22 mouse cellular contexts compared by ENCODE assay signal in genomic region chr11:40675014-40675730, GRCm38 (mm10).
"Had no signal": no experiment of that assay in that cellular context is flagged by ENCODE, and none has a peak within 500 bp of the region (broad histone marks: within the 10 kb centered on the region; RNA-seq: fewer than 3 reads in every experiment).

No protein-coding gene starts in this region.

- H3K27ac ChIP-seq: kidney, embryonic 15.5 days; limb, embryonic 12.5 days; limb, embryonic 15.5 days; liver, embryonic 14.5 days; macrophage; midbrain, embryonic 12.5 days; midbrain, embryonic 15.5 days; neural tube, embryonic 12.5 days; neural tube, embryonic 15.5 days; stomach, postnatal 0 days had no signal

- H3K4me3 ChIP-seq: kidney, embryonic 15.5 days; limb, embryonic 12.5 days; limb, embryonic 15.5 days; midbrain, embryonic 12.5 days; midbrain, embryonic 15.5 days; neural tube, embryonic 12.5 days; neural tube, embryonic 15.5 days had no signal

- H3K4me2 ChIP-seq: kidney, embryonic 15.5 days; limb, embryonic 12.5 days; limb, embryonic 15.5 days; liver, embryonic 11.5 days; lung, embryonic 14.5 days; midbrain, embryonic 12.5 days; midbrain, embryonic 15.5 days; neural tube, embryonic 12.5 days; neural tube, embryonic 15.5 days had no signal

- H3K9me3 ChIP-seq: limb, embryonic 15.5 days; midbrain, embryonic 12.5 days; midbrain, embryonic 15.5 days; neural tube, embryonic 15.5 days had no signal

- H3K27me3 ChIP-seq: kidney, embryonic 15.5 days; limb, embryonic 12.5 days; limb, embryonic 15.5 days; midbrain, embryonic 12.5 days; midbrain, embryonic 15.5 days; neural tube, embryonic 12.5 days; neural tube, embryonic 15.5 days had no signal

- DNase-seq: kidney, adult 8-10 months; kidney, postnatal 10 days; kidney, postnatal 36 days; left cerebral cortex, postnatal 4 days; liver, postnatal 0 days; lung, embryonic 14.5 days; right cerebral cortex, adult 18-20 months; right cerebral cortex, postnatal 14 days; right cerebral cortex, postnatal 4 days; thymus, postnatal 25 days had no signal

- H3K9ac ChIP-seq: kidney, embryonic 15.5 days; limb, embryonic 12.5 days; limb, embryonic 15.5 days; liver, embryonic 14.5 days; liver, postnatal 0 days; lung, embryonic 14.5 days; midbrain, embryonic 12.5 days; midbrain, embryonic 15.5 days; neural tube, embryonic 12.5 days; neural tube, embryonic 15.5 days had no signal

- H3K4me1 ChIP-seq: kidney, embryonic 15.5 days; limb, embryonic 12.5 days; limb, embryonic 15.5 days; midbrain, embryonic 12.5 days; midbrain, embryonic 15.5 days; neural tube, embryonic 12.5 days; neural tube, embryonic 15.5 days had no signal

- ATAC-seq: liver, postnatal 0 days; lung, postnatal 0 days; midbrain, embryonic 15.5 days had no signal
